Mouse (Mus musculus) liver, adult (tissue): ENCODE measurements around the gene Apex1.

ENCODE experiments used
- GATA4 ChIP-seq: IDR thresholded peaks from 2 replicates; pipeline ENCODE4 v1.6.1; 2014; ENCODE audit warnings: mild to moderate bottlenecking, low read length; ENCODE audit not compliant: insufficient replicate concordance

The Apex1 gene

GRCm38 (mm10) chr14:50969558-50970544 is 45.1 kb downstream of the Apex1 start:
- TF ChIP-seq GATA4, result no peak

GRCm38 (mm10) chr14:50970822-50971221 is 46.1 kb downstream of the Apex1 start:
- no peak for TF ChIP-seq GATA4

GRCm38 (mm10) chr14:50973700-50974099 is 48.9 kb downstream of the Apex1 start:
- no peak for TF ChIP-seq GATA4

- TF ChIP-seq GATA4, result no peak
Measured at GRCm38 (mm10) chr14:50975001-50975400, 50.2 kb downstream of the Apex1 start.

- TF ChIP-seq GATA4, result no peak
Measured at GRCm38 (mm10) chr14:50976674-50977073, 51.9 kb downstream of the Apex1 start.
